Mouse (Mus musculus) hindbrain, embryonic 10.5 days (tissue): Measurements from ENCODE around the gene Rnls. TPM values are rescaled to one million over a fixed set of nuclear protein-coding genes. Genes with fewer than 3 reads are reported as not detected.
"Not testable (repeated sequence)": the region's sequence is repeated elsewhere in the genome, so short reads cannot be mapped to it uniquely, and the experiment has no call there.

Experiments used
- DNase-seq: peaks from one replicate; pipeline ENCODE4 v3.0.0-alpha.2; 2017; ENCODE audit warnings: low spot score
- H3K27ac ChIP-seq: fragments of 300-500 bp; sonication (generic); 2 replicates; pipeline ENCODE4 v1.5.1; 2016; ENCODE audit warnings: mild to moderate bottlenecking, moderate library complexity
- H3K27me3 ChIP-seq: fragments of 300-500 bp; sonication (generic); 2 replicates; pipeline ENCODE4 v1.6.1; 2016; ENCODE audit warnings: mild to moderate bottlenecking; ENCODE audit not compliant: poor library complexity, insufficient read depth, severe bottlenecking
- H3K36me3 ChIP-seq: fragments of 300-500 bp; sonication (generic); 2 replicates; pipeline ENCODE4 v1.6.1; 2016; ENCODE audit warnings: mild to moderate bottlenecking, moderate library complexity
- H3K4me1 ChIP-seq: fragments of 300-500 bp; sonication (generic); replicated peaks from 2 replicates; pipeline ENCODE4 v1.6.1; 2016; ENCODE audit warnings: mild to moderate bottlenecking
- H3K4me3 ChIP-seq: fragments of 300-500 bp; sonication (generic); 2 replicates; pipeline ENCODE4 v1.5.1; 2016; ENCODE audit warnings: mild to moderate bottlenecking, moderate library complexity
- H3K9me3 ChIP-seq: fragments of 300-500 bp; sonication (generic); 2 replicates; pipeline ENCODE4 v1.6.1; 2016; ENCODE audit warnings: mild to moderate bottlenecking, moderate library complexity
- WGBS: fragments of 180-500 bp; shearing (Covaris S2); methylation state at CpG from one replicate; pipeline ENCODE4 v1.1.7; 2016; 5-methylcytosine and 5-hydroxymethylcytosine counted together
- polyA plus RNA-seq: library from polyadenylated mRNA; unstranded; fragments of >200 nt; fragmentation: Nextera tagmentation; extraction: Ambion mirVana; gene quantifications from 2 replicates; pipeline ENCODE4 v1.2.1, GENCODE M21; 2016

The Rnls gene
- polyA plus RNA-seq, result 6.8 and 8.2 TPM in 2 replicates

GRCm38 (mm10) chr19:33391651-33392382 is at the start of gene Rnls:
TSS of gene Rnls (minus strand) at chr19:33392295.
- Histone ChIP-seq H3K4me1 (no peaks in the 10 kb centered on the region; the same call in 1 of the 2 replicates), H3K27ac (peak within 1 kb of the TSS; percentile 95), H3K9me3 (peaks cover 9% of the 10 kb centered on the region; the same call in 1 of the 2 replicates), H3K4me3 (peak within 1 kb of the TSS; percentile 67), H3K36me3 (no peaks in the 10 kb centered on the region), H3K27me3 (peaks cover 3% of the 10 kb centered on the region; the same call in 1 of the 2 replicates)
- 1% methylated on average over 48 of the region's 48 CpGs for WGBS
- peak; percentile 89 for DNase-seq

- DNase-seq, result no peak
- Histone ChIP-seq H3K27me3 (no peaks in the 10 kb centered on the region), H3K36me3 (no peaks in the 10 kb centered on the region), H3K4me1 (no peaks in the 10 kb centered on the region), H3K27ac (no peak overlapping the region), H3K4me3 (no peak overlapping the region), H3K9me3 (no peaks in the 10 kb centered on the region)
- 66% methylated on average over 2 of the region's 2 CpGs for WGBS
Observed at GRCm38 (mm10) chr19:33429457-33429856, 37.4 kb upstream of the Rnls start.

- H3K4me1 ChIP-seq, DNase-seq, H3K27ac ChIP-seq, H3K4me3 ChIP-seq, H3K9me3 ChIP-seq, H3K36me3 ChIP-seq, H3K27me3 ChIP-seq: not testable (repeated sequence)
- 86% methylated on average over 9 of the region's 9 CpGs for WGBS
Observed at GRCm38 (mm10) chr19:33419368-33419767, 27.3 kb upstream of the Rnls start.

- Histone ChIP-seq H3K27ac (no peak overlapping the region), H3K27me3 (no peaks in the 10 kb centered on the region), H3K4me1 (no peaks in the 10 kb centered on the region), H3K9me3 (no peaks in the 10 kb centered on the region), H3K36me3 (no peaks in the 10 kb centered on the region), H3K4me3 (no peak overlapping the region)
- 77% methylated on average over 2 of the region's 2 CpGs for WGBS
- no peak for DNase-seq
Observed at GRCm38 (mm10) chr19:33380825-33381224, 11.3 kb downstream of the Rnls start.

GRCm38 (mm10) chr19:33380386-33380785 is 11.7 kb downstream of the Rnls start:
- no peak for DNase-seq
- Histone ChIP-seq H3K27ac (no peak overlapping the region), H3K36me3 (no peaks in the 10 kb centered on the region), H3K9me3 (no peaks in the 10 kb centered on the region), H3K4me1 (no peaks in the 10 kb centered on the region), H3K4me3 (no peak overlapping the region), H3K27me3 (no peaks in the 10 kb centered on the region)
- WGBS, result 19% methylated on average over 3 of the region's 3 CpGs

- Histone ChIP-seq H3K9me3 (no peaks in the 10 kb centered on the region), H3K36me3 (no peaks in the 10 kb centered on the region), H3K4me3 (no peak overlapping the region), H3K27me3 (no peaks in the 10 kb centered on the region), H3K4me1 (no peaks in the 10 kb centered on the region), H3K27ac (no peak overlapping the region)
- 71% methylated on average over 2 of the region's 2 CpGs for whole genome bisulfite sequencing
- no peak for DNase-seq
Observed at GRCm38 (mm10) chr19:33368808-33369207, 23.3 kb downstream of the Rnls start.

- no peaks in the 10 kb centered on the region for H3K4me1 ChIP-seq
- no peak overlapping the region for H3K4me3 ChIP-seq
- H3K36me3 ChIP-seq, result no peaks in the 10 kb centered on the region
- no peak overlapping the region for H3K27ac ChIP-seq
- 17% methylated on average over 3 of the region's 3 CpGs for WGBS
- DNase-seq, result peak; percentile 74
- H3K27me3 ChIP-seq, result no peaks in the 10 kb centered on the region
- no peaks in the 10 kb centered on the region for H3K9me3 ChIP-seq
Observed at GRCm38 (mm10) chr19:33366661-33367060, 25.4 kb downstream of the Rnls start.

GRCm38 (mm10) chr19:33357019-33357418 is 35.1 kb downstream of the Rnls start:
- WGBS, result 58% methylated on average over 3 of the region's 3 CpGs
- H3K4me3 ChIP-seq, result no peak overlapping the region
- no peaks in the 10 kb centered on the region for H3K9me3 ChIP-seq
- no peaks in the 10 kb centered on the region for H3K36me3 ChIP-seq
- no peak overlapping the region for H3K27ac ChIP-seq
- H3K4me1 ChIP-seq, result peaks cover 9% of the 10 kb centered on the region; the same call in 1 of the 2 replicates
- H3K27me3 ChIP-seq, result no peaks in the 10 kb centered on the region
- DNase-seq, result no peak

GRCm38 (mm10) chr19:33340119-33340518 is 52.0 kb downstream of the Rnls start:
- Histone ChIP-seq H3K9me3 (no peaks in the 10 kb centered on the region), H3K4me1 (no peaks in the 10 kb centered on the region), H3K4me3 (no peak overlapping the region), H3K27me3 (no peaks in the 10 kb centered on the region), H3K27ac (no peak overlapping the region), H3K36me3 (no peaks in the 10 kb centered on the region)
- WGBS, result 91% methylated on average over 1 of the region's 1 CpGs
- no peak for DNase-seq

GRCm38 (mm10) chr19:33326706-33327641 is 65.1 kb downstream of the Rnls start:
- no peaks in the 10 kb centered on the region for H3K4me1 ChIP-seq
- H3K27me3 ChIP-seq, result no peaks in the 10 kb centered on the region
- DNase-seq, result no peak
- H3K27ac ChIP-seq, result no peak overlapping the region
- H3K36me3 ChIP-seq, result no peaks in the 10 kb centered on the region
- H3K4me3 ChIP-seq, result no peak overlapping the region
- WGBS, result 84% methylated on average over 4 of the region's 4 CpGs
- H3K9me3 ChIP-seq, result no peaks in the 10 kb centered on the region

- H3K27me3 ChIP-seq, result no peaks in the 10 kb centered on the region
- H3K4me3 ChIP-seq, result no peak overlapping the region
- no peak for DNase-seq
- WGBS, result 63% methylated on average over 1 of the region's 1 CpGs
- H3K4me1 ChIP-seq, result no peaks in the 10 kb centered on the region
- no peak overlapping the region for H3K27ac ChIP-seq
- H3K36me3 ChIP-seq, result no peaks in the 10 kb centered on the region
- no peaks in the 10 kb centered on the region for H3K9me3 ChIP-seq
Observed at GRCm38 (mm10) chr19:33318785-33319184, 73.3 kb downstream of the Rnls start.

GRCm38 (mm10) chr19:33317130-33317529 is 75.0 kb downstream of the Rnls start:
- no peaks in the 10 kb centered on the region for H3K27me3 ChIP-seq
- no peaks in the 10 kb centered on the region for H3K36me3 ChIP-seq
- H3K9me3 ChIP-seq, result no peaks in the 10 kb centered on the region
- H3K4me3 ChIP-seq, result no peak overlapping the region
- no peak overlapping the region for H3K27ac ChIP-seq
- DNase-seq, result no peak
- no peaks in the 10 kb centered on the region for H3K4me1 ChIP-seq
- 76% methylated on average over 4 of the region's 4 CpGs for WGBS

- H3K4me3 ChIP-seq, result no peak overlapping the region
- no peaks in the 10 kb centered on the region for H3K9me3 ChIP-seq
- H3K4me1 ChIP-seq, result no peaks in the 10 kb centered on the region
- no peak overlapping the region for H3K27ac ChIP-seq
- 85% methylated on average over 3 of the region's 3 CpGs for WGBS
- no peaks in the 10 kb centered on the region for H3K27me3 ChIP-seq
- no peak for DNase-seq
- no peaks in the 10 kb centered on the region for H3K36me3 ChIP-seq
Observed at GRCm38 (mm10) chr19:33299726-33300292, 92.3 kb downstream of the Rnls start.
